Mouse (Mus musculus) adrenal gland, adult 8-10 months (tissue): ENCODE results near the gene Rnf181. TPM values are rescaled to one million over a fixed set of nuclear protein-coding genes. Genes with fewer than 3 reads are reported as not detected.

Experiments used
- DNase-seq: peaks from one replicate; pipeline ENCODE4 v3.0.0; 2022
- total RNA-seq, 4 experiments: library from RNA; stranded (reverse); gene quantifications; 2 replicates each; pipeline ENCODE4 v1.2.4; 2022

Rnf181 gene
- total RNA-seq, 4 experiments from 2014 or later, result 330 to 558 (median 451) TPM

GRCm38 (mm10) chr6:72383142-72383820 is 16.5 kb upstream of the Rnf181 start:
- no peak for DNase-seq

DNA sequence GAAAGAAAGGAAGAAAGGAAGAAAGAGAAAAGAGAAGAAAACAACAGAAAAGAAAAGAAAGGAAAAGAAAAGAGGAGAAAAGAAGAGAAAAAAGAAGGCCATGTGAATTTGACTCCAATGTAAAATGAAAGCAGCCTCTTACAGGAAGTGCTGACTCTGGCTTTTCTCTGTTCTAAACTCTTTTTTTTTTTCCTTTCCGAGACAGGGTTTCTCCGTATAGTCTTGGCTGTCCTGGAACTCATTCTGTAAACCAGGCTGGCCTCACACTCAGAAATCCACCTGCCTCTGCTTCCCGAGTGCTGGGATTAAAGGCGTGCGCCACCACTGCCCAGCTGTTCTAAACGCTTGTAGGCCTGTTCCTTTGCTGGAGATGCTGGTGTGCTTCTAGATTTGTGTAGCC is 15.7 kb upstream of the Rnf181 start:
- DNase-seq, result no peak

- peak; percentile 82 for DNase-seq
Observed at GRCm38 (mm10) chr6:72380131-72380770, 13.5 kb upstream of the Rnf181 start, which contains the start of gene Vamp5. Vamp5 (minus strand) TSS chr6:72380468.

GRCm38 (mm10) chr6:72379377-72380130 is 12.8 kb upstream of the Rnf181 start:
- DNase-seq, result no peak

GRCm38 (mm10) chr6:72378510-72379234 is 11.9 kb upstream of the Rnf181 start:
- no peak for DNase-seq

DNA sequence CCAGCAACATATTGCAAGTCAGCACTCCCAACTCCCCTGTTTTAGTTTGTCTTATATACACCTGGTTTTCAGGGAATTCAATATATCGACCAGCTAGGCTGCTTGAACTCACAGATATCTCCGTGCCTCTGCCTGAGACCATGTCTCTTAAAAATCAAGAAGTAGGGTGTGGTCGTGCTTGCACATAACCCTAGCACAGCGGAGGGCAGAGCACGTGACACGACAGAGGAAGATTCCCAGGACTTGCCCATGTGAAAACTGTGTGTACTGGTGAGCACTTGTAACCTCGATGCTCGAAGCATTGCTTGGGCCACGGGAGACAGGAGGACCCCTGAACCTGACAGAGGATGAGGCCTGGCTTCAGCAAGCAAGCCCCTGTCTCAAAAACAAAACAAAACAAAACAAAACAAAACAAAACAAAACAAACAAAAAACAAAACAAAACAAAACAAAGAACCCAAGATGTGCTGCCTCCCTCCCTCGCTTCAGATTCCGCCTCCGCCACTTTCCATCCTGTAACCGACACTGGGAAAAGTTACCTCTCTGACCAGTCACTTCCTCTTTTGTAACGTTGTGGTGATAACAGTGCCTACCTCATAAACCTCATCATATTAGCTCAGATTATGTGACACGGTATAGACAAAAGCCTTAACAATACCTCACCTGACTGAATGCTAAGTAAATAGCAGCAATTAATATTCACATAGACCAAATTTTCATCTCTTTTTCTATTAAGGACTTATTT is 8.2 kb upstream of the Rnf181 start:
- no peak for DNase-seq

- no peak for DNase-seq
Observed at GRCm38 (mm10) chr6:72374206-72374605, 7.5 kb upstream of the Rnf181 start.

- no peak for DNase-seq
Observed at GRCm38 (mm10) chr6:72373184-72373583, 6.4 kb upstream of the Rnf181 start.

DNA sequence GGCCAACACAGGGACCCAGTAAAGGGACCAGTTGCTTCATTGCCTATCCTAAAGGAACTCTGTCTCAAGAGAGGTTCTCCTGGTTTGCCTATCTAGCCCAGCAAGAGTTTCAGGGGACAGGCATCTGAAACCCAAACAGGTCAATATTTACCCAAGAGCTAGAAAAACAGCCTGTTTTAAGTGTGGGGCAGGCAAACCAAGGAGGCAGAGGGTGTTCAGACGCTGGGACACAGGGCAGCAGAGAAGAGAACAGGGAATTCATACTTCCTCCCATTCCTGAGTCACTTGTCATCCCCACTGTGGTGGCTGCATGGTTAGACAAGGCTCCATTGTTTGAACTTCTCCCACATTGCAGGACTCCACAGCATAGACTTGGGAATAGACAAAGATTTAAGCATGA is 4.8 kb upstream of the Rnf181 start:
- no peak for DNase-seq

DNA sequence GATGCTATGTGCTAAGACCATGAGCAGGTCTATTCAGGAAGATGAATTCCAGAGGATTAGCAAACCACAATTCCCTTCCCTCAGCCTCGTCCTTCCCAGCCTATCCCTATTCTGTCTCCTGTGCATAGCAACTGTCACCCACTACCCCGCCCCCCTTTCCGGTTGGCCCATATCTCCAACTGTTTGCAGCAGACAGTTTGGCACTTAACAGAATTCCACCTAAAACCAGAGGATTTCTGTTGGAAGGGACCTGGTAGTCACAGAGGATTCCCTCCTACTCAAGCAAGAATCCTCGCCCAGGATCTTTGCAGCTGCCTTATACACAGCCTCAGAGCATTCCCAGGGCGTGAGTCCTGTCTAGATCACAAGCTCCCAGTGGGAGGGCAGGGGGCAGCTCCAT is 4.4 kb upstream of the Rnf181 start:
- DNase-seq, result no peak

- DNase-seq, result peak; percentile 84
Observed at GRCm38 (mm10) chr6:72370091-72370490, 3.3 kb upstream of the Rnf181 start.

GRCm38 (mm10) chr6:72369557-72369956 is 2.8 kb upstream of the Rnf181 start:
- DNase-seq, result no peak

- no peak for DNase-seq
Observed at GRCm38 (mm10) chr6:72367460-72367974, 761 bp upstream of the Rnf181 start.

DNA sequence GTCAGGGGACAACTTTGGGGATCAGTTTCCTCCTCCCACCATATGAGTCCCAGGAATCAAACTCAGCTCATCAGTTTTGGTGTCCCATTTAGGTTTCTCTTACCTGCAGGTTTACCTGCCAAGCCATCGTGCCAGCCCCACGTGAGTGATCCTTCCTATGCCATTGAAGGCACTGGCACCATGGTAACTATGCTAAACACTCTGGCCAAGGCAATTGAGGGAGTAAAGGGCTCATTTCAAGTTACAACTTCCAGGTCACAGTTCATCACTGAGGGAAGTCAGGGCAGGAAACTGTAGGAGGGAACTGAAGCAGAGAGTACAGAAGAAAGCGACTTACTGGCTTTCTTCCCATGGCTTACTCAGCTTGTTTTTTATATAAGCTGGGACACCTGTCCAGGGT is 452 bp downstream of the Rnf181 start:
- no peak for DNase-seq

GRCm38 (mm10) chr6:72364985-72365384 is 1.8 kb downstream of the Rnf181 start:
- DNase-seq, result no peak

DNA sequence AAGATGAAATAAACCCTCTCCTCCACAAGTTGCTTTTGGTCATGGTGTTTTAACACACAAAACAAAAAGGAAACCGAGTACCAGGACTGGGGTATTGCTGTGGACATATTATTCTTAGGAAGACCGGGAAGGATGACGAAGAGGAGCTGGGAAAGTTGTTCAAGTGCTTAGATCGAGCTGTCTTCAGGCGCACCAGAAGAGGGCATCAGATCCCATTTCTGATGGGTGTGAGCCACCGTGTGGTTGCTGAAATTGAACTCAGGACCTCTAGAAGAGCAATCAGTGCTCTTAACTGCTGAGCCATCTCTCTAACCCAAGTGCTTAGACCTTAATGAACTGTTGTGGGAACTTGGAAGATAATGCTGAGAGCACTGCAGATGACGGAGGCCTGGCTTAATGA is 2.7 kb downstream of the Rnf181 start:
- DNase-seq, result no peak

DNA sequence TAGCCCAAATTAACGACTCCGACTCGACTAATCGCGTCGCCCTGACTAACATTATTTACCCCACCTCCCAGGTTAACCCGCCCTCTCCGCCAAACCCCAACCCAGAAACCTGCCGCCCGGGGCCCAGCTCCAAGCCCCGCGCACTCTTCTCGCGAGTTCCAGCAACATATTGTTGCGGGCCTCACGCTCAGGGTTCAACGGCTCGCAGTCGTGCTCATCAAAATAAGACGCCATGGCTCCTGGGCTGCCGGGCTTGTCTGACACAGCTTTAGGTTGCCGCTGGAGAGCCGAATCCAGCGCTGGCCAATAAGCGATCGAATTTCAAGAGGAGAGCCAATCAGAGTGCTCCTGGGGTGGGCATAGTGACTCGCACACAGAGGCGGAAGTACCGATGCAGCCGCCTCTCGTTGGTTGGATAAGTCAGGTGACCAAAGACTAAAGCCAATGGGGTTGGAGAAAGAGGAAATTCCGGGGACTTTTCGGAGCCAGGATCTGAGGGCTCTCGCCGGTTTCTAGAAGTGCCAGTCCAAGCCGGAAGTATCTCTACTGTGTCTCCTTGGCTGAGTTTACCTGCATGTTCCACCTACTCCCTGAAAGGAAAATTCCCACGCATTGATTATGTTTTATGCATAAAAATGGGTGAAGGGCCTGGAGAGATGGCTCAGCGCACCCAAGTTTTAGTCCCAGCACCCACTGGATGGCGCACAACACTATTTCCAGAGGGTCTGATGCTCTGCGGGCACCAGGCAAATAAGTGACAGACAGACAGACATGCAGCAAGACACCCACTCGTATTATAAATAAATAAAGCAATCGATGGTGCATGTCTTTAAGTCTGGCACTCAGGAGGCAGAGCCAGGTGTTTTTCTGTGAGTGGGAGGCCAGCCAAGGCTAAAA is 4.4 kb downstream of the Rnf181 start:
- peak; percentile 97 for DNase-seq

- peak; percentile 82 for DNase-seq
Observed at GRCm38 (mm10) chr6:72361121-72361551, 5.6 kb downstream of the Rnf181 start.

GRCm38 (mm10) chr6:72360599-72360935 is 6.2 kb downstream of the Rnf181 start:
- DNase-seq, result no peak

DNA sequence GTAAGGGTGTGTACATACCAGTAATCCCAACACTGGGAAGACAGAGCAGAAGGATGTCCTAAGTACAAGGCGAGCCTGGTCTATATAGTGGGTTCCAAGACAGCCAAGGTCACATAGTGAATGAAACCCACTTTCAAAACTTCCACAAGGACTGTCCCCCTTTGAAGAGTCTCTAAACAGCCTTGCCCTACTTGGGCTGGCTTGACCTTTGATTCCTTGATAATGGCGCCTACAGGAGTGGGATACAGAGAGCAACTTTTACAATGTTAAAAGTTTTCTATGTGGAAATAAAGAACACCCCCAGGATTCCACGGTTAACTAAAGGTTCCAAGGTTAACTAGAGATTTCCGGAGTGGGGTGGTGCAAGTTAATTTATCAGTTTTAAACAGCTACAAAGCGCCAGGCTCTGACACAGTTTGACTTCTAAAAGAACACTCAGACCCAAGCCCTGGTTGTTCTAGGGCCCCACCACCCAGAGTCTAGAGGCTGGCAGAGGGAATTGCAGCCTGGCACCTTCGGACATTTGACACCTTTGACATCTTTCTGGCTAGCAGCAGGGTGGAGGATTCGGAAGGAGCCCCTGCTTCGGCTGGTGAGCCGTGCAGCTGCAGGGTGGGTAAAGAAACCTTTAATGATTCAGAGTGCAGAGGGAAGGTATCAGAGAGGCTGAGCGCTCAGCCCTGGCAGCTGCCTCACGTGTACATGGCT is 6.7 kb downstream of the Rnf181 start:
- DNase-seq, result no peak
